Mouse (Mus musculus) CH12.LX (cell line): ENCODE data around the gene 3110040N11Rik.

Source experiments
- CTCF ChIP-seq, 2 experiments: IDR thresholded peaks in 1 of 2; conservative IDR thresholded peaks in 1 of 2; 2 replicates each; pipeline ENCODE4 v1.5.1; 2011 to 2012; ENCODE audit warnings: low read depth in 2 of 2, low read length in 2 of 2, improper control_type of control experiment in 1 of 2, inconsistent platforms in 1 of 2, mild to moderate bottlenecking in 1 of 2, moderate library complexity in 1 of 2
- GABPA ChIP-seq: IDR thresholded peaks from 2 replicates; pipeline ENCODE4 v1.6.1; 2012; ENCODE audit warnings: low read depth, low read length, improper control_type of control experiment, inconsistent platforms; ENCODE audit not compliant: insufficient replicate concordance
- HCFC1 ChIP-seq: IDR thresholded peaks from 2 replicates; pipeline ENCODE4 v1.6.1; 2012; ENCODE audit warnings: low read depth, mild to moderate bottlenecking, inconsistent platforms, low read length, improper control_type of control experiment
- JUND ChIP-seq: conservative IDR thresholded peaks from 2 replicates; pipeline ENCODE4 v1.6.1; 2011; ENCODE audit warnings: low read depth, low read length, improper control_type of control experiment
- MEF2A ChIP-seq: IDR thresholded peaks from 2 replicates; pipeline ENCODE4 v1.6.1; 2014; ENCODE audit warnings: low read depth, mild to moderate bottlenecking, inconsistent platforms, low read length, improper control_type of control experiment, borderline replicate concordance
- POLR2A ChIP-seq: IDR thresholded peaks from 2 replicates; pipeline ENCODE4 v1.6.1; 2011; ENCODE audit warnings: low read depth, mild to moderate bottlenecking, improper control_type of control experiment, low read length
- RAD21 ChIP-seq: IDR thresholded peaks from 2 replicates; pipeline ENCODE4 v1.6.1; 2011; ENCODE audit warnings: low read depth, mild to moderate bottlenecking, low read length, improper control_type of control experiment, moderate library complexity
- SMC3 ChIP-seq: IDR thresholded peaks from 2 replicates; pipeline ENCODE4 v1.6.1; 2011; ENCODE audit warnings: low read depth, low read length, improper control_type of control experiment
- TBP ChIP-seq: conservative IDR thresholded peaks from 2 replicates; pipeline ENCODE4 v1.6.1; 2011; ENCODE audit warnings: low read depth, low read length, improper control_type of control experiment
- ZMIZ1 ChIP-seq: IDR thresholded peaks from 2 replicates; pipeline ENCODE4 v1.6.1; 2012; ENCODE audit warnings: low read depth, mild to moderate bottlenecking, inconsistent platforms, low read length, improper control_type of control experiment

- TF ChIP-seq CTCF (conservative IDR thresholded peaks at IDR 0.05 in 1 of 2, IDR thresholded peaks at IDR 0.05 in 1 of 2; ENCODE audit: low read depth in 2 of 2, low read length in 2 of 2) (no peak), HCFC1 (no peak), TBP (no peak), JUND (no peak), RAD21 (no peak), SMC3 (no peak), MEF2A (no peak), ZMIZ1 (no peak), POLR2A (no peak), GABPA (no peak)
Observed at GRCm38 (mm10) chr7:81747956-81748355, 41.3 kb downstream of the 3110040N11Rik start.
